Mouse (Mus musculus) lung, postnatal 36 days (tissue): Measurements from ENCODE around the gene Cntnap2.
"Not testable (repeated sequence)": the region's sequence is repeated elsewhere in the genome, so short reads cannot be mapped to it uniquely, and the experiment has no call there.

Source experiments
- DNase-seq: peaks from one replicate; pipeline ENCODE4 v3.0.0; 2022; ENCODE audit warnings: mixed read lengths

Gene Cntnap2

DNA sequence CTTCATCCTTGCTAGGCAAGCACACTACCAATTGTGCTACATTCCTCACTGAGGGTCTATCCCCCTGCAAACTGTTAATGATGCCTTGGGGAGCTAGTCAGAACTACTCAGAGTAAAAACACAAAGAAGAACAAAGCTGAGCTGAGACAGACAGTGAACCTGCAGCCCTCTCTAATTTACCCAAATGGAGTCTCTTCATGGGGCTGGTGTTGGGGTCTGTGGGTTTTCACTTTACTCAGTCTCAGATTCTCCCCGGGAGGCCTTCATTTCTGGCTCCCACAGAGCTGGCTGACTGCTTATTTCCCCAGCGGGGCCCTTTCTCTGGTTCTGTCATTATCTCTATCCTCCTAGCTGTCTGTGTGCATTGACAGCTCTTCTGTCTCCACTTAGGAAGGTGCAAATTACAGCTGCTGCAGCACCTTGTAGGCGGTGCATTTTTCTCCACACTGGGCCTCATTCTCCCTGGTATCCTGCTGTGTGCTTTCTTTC is 2200.5 kb downstream of the Cntnap2 start:
- no peak for DNase-seq

- no peak for DNase-seq
Observed at GRCm38 (mm10) chr6:47267236-47267635, 2208.1 kb downstream of the Cntnap2 start.

- DNase-seq: no peak
Observed at GRCm38 (mm10) chr6:47269455-47269854, 2210.3 kb downstream of the Cntnap2 start.

DNA sequence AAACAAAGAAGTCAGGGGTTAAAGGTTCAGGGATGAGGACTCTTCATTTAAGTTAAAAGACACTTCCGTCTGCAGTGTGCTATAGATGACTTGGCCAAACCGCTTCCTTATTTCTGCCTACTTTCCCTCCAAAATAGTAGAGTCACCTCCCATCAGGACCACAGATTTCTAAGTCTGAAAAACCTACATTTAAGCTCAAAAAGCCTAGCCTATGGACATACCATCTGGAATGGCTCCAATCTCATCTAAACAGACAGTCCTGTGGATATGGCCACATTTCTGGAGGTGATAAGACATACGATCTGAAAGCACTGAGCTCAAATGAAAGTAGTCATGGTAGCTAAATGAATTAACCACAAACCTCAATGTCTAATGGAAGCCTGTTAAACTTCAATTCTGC is 2212.4 kb downstream of the Cntnap2 start:
- no peak for DNase-seq

- DNase-seq: no peak
Observed at GRCm38 (mm10) chr6:47272606-47273575, 2213.7 kb downstream of the Cntnap2 start.

DNA sequence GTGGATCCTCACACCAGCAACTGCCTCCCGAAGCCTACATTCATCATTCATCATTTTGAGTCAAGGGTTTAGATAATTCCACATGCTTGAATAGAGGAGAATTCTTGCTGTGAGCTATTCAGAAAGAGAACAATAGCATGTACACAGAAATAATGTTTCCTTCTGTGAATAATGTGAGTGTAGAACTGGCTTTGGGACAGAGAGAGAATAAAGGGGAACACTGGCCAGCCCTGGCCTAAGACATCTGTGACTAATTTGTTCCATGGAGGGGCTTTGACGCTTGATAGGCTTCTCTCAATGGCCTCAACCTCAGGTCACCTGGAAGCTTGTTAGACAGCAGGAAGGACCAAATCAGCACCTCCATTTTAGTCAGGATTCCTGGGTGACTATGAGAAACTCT is 2215.9 kb downstream of the Cntnap2 start:
- DNase-seq: no peak

- no peak for DNase-seq
Observed at GRCm38 (mm10) chr6:47279183-47279582, 2220.0 kb downstream of the Cntnap2 start.

- DNase-seq: no peak
Observed at GRCm38 (mm10) chr6:47281584-47281983, 2222.4 kb downstream of the Cntnap2 start.

GRCm38 (mm10) chr6:47284794-47285193 is 2225.6 kb downstream of the Cntnap2 start:
- no peak for DNase-seq

GRCm38 (mm10) chr6:47285742-47286141 is 2226.6 kb downstream of the Cntnap2 start:
- DNase-seq: no peak

DNA sequence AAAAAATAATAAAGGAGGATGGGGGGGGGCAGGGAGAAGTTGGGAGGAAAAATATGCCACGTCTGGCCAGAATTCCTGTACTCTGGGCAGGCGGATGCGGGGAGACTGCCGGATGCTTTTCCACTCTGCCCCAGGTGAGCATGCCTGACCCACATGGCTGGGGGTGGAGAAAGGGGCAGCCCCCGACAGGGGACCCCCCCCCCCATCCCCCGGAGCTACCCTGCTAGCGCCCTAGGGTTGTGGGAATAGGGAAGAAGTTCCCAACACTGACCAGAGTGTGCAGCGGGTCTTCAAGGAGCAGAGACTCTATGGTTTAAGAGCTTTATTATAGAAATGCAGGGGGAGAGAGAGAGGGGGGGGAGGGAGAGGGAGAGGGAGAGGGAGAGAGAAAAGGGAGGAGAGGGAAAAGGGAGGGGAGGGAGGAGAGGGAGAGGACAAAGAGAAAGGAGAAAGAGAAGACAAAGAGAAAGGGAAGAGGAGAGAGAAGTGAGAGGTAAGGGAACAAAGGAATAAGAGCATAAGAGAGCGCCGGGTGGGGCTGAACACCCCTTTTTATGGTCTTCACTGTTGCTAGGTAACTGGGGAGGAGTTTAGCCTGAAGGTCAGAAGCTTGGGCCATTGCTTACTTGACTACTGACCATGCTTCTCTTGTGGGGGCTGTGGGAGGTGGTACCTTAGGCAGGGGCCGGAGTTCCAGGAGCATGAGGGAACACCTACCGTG is 2227.2 kb downstream of the Cntnap2 start:
- DNase-seq: not testable (repeated sequence)

DNA sequence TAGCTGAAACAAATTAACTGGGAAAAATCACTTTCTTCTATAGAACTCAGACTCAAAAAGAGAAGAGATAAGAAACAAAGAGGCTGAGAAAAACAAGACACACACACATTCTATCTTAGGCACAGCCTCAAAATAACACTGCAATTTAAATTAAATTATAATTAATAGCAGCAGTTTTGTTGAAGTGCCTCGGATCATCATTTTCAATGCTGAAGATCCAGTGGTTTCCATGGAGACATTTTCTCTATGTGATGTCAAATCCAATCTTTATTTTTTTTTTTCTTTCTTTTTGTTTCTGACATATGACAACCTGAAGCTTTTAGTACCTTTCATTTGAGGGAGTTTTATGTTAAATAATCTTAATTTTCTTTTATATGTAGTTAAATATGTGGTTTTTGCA is 2228.6 kb downstream of the Cntnap2 start:
- DNase-seq: no peak

GRCm38 (mm10) chr6:47291973-47292372 is 2232.8 kb downstream of the Cntnap2 start:
- DNase-seq: no peak

DNA sequence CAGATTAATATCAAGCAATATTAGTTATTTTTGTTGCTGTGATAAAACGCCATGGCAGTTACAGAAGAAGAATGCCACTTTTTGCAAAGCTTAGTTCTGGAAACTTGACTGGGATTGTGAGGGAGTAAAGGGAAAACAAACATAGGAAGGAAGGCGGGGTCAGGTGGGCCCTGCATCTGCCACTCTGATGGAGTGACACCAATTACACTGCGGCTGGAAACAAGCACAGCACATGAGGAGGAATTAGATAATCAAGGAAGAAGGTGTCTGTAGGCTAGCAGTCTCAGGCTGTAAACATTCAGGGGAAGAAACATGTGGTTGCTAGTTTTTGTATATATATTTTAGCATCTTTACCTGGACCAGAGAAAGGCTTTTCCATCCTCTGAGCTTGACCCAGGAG is 2233.3 kb downstream of the Cntnap2 start:
- no peak for DNase-seq

DNA sequence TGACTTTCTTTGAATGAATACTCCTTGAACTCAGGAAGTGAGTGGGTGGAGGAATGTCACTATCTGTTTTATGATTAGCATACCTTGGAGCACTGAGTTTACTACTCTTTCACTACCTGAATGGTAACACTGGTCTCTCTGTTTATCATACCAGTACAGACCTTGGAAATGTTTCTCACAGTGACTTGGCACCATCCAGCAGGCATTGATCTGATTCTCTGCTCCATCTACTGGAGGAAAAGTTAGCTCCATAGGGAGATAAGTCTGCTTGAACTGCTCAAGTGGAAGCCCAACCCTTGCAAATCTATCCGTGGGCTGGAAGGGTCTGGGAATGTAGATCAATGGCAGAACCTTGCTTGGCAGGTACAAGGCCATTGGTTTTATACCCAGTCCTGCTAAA is 2235.3 kb downstream of the Cntnap2 start:
- DNase-seq: no peak

DNA sequence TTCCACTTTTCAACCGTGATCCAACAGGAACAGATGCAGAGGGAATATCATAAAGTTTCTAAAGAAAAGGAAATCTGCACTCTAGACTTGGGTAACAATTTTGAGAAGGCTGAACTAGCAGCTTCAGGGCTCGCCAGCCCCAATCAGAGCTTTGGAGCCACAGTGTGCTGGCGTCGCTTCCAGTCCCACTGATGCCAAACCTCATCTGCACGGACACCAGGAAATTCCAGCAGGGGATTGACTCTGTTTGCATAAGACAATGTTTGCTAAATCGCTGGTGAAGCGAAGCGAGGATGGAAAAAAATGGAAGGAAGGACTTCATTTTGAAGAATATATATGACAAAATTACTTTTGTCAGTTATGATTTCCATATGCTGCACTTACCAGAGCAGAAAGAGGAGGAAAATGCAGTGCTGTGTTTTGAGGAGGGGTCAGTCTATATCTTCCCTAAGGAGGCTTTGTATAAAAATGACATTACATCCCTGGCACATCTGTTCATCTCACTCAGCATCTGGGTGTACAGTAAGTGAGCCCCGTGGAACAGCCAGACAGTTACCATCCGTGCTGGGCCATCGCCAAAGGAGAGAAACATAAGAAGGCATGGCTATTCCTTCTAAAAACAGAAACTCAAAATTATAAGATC is 2245.8 kb downstream of the Cntnap2 start:
- DNase-seq: no peak

DNA sequence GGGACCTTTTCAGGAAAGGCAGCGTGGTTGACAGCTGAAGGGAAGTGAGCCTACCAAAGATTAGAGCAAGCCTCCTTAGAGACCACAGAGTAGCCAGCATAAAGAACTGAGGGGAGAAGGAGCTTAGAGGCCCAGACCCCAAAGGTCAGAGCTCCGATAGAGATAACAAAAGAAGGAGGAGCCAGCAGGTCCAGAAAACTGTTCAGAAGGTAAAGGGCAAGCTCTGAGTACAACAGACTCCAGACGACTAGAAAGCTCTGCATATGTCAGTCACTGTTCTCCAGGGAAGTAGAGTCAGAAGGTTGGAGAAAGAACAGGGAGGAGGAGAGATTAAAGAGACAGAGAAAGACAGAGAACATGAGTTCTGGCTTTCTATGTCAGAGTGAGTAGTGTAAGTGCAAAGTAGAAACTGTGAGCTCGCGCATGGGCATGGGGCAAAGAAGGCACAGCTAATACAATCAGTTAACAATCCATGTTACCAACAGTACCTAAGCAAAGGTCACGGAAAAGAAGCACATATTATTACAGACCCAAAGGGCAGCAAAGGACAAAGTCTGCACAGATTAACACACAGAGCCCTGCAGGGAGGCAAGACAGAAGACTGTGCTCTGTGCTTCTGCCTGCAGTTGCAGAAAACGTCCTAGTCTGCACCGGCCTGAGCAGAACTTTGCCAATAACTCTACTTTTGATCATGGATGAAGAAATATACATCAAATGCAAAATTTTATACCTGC is 2247.1 kb downstream of the Cntnap2 start:
- no peak for DNase-seq

DNA sequence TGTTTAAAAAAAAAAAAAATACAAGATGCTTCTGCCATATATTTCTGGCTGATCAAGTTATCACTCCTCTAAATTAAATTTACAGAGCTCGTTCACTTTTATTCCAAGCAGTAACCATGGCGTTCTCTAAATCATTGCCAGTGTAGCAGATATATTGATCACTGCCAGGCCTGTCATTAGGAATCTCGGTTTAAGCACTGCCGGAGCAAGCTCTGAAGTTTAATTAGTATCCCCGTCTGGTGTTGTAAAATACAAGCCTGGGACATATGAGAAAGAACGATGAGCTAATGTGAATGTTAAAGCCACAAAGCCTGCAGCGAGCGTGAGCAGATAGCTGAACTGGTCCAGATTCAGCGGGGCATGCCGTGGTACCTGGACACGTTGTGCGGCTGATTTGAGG is 2247.8 kb downstream of the Cntnap2 start:
- DNase-seq: no peak

DNA sequence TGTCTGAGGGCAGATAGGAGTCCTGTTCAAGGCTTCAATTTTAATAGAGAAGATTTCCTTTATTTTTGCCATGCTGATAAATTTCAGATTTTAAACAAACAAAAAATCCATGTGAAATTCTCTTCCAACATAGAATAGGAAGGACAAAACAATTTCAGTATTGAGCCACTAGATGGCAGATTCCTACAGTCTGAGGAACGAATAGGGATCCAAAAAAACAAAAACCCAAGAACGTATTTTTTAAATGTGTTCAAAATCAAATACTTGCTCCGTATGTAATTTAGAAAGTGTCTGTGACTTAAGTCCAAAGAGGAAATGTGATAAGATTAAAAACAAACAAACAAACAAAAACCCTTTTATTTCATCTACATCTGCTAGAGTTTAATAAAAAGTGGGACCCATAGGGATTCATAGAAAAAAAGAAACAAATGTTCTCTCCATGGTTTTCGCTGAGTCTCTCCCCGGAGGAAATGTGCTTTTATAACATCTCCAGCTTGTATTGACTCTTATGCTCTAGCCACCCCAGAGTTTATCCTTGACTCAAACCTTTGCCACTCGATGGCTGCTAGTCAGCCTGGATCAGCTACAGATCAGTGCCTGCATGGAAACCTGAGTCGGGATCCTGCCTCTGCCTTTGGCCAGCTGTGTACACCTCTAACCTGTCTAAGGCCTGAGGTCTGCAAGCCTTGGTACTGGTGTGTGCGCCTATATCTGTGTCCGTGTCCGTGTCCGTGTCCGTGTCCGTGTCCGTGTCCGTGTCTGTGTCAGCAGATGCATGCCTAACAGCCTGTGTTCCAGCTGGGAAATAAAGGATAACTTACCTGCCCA is 2255.6 kb downstream of the Cntnap2 start:
- DNase-seq: peak; percentile 63

DNA sequence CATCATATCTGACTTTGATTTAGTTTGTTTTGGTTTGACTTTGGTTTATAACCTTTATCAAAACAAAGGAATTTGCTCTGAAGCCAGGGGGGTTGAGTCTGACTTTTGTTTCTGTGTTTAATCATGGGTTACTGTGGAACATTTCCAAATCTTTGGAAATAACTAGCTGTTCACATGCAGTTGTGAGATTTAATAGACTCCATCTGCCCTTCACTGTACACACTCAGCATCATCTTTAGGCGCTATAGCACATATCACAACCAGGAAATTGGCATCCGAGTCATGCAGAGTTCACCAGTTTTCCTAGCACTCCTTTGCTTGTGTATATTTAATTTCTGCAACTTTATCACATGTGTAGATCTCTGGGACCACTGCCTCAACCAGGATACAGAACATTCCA is 2256.3 kb downstream of the Cntnap2 start:
- no peak for DNase-seq

DNA sequence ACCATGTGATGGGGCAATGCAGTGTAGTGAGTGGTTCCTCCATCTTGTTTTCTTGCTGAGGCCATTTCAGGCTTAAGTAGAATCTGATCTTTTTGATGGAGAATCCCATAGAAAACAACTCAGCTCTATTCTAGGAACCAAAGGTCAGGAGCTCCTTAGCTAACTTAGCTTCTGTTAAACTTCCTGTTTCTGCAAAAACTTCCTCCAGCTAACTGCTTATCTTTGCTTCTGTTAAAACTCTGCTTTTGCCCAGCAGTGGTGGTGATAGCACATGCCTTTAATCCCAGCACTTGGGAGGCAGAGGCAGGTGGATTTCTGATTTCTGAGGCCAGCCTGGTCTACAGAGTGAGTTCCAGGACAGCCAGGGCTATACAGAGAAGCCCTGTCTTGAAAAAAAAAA is 2258.1 kb downstream of the Cntnap2 start:
- no peak for DNase-seq

GRCm38 (mm10) chr6:47318705-47319104 is 2259.5 kb downstream of the Cntnap2 start:
- DNase-seq: peak; percentile 87
